Mouse (Mus musculus): ENCODE measurements around the gene Ddx19b.

DNA sequence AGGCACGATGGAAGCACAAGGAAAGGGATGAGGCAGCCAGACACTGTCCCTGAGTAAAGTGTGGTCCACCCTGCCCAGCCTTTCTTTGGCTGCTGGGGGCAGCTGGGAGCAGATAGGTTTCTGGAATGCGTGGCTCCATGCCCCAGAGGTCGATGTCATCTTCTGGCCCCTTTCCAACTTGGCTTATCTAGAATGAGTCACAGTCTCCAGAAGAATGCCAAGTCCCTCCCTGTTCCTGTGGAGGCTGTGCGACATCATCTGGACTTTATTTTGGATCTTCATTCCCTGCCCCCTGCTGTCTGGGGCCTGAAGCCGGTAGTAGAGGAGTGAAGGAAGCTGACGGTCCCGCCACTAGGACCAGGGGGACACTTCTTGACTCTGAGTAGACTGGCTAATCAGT lies 66.0 kb downstream of the Ddx19b start:
- TF ChIP-seq CTCF (IDR thresholded peaks at IDR 0.05; ENCODE audit: low read depth) (no peak), EP300 (IDR thresholded peaks at IDR 0.05; ENCODE audit: low read depth) (no peak)

All from liver, embryonic 14.5 days (tissue).